Mouse (Mus musculus) testis, adult 2 months (tissue): ENCODE data around the gene Itpkb.

Source experiments
- CTCF ChIP-seq: fragments of 200-500 bp; IDR thresholded peaks from 2 replicates; pipeline ENCODE4 v1.5.1; 2012; ENCODE audit warnings: low read depth, mild to moderate bottlenecking, inconsistent platforms, low read length, moderate library complexity; ENCODE audit not compliant: control insufficient read depth, insufficient read depth, insufficient replicate concordance
- POLR2A ChIP-seq: fragments of 200-500 bp; IDR thresholded peaks from 2 replicates; pipeline ENCODE4 v1.6.1; 2012; ENCODE audit warnings: low read depth, mild to moderate bottlenecking, inconsistent platforms, low read length, moderate library complexity; ENCODE audit not compliant: control insufficient read depth

GRCm38 (mm10) chr1:180368112-180368511 lies 37.8 kb downstream of the Itpkb start:
- TF ChIP-seq CTCF = no peak
- TF ChIP-seq POLR2A = no peak
